Mouse (Mus musculus) CH12.LX (cell line): Measurements from ENCODE around the gene Irs2. TPM values are rescaled to one million over a fixed set of nuclear protein-coding genes. Genes with fewer than 3 reads are reported as not detected.

ENCODE experiments used
- DNase-seq: peaks from one replicate; pipeline ENCODE4 v3.0.0-alpha.2; 2013; ENCODE audit errors: extremely low read depth
- H3K27ac ChIP-seq: 2 replicates; pipeline ENCODE4 v1.5.1; 2012; ENCODE audit warnings: low read depth, mild to moderate bottlenecking, control low read depth, moderate library complexity; ENCODE audit not compliant: insufficient read depth
- H3K27me3 ChIP-seq: replicated peaks from 2 replicates; pipeline ENCODE3; 2012; ENCODE audit warnings: inconsistent platforms
- H3K36me3 ChIP-seq, 2 experiments: replicated peaks in 1 of 2; 2 replicates each; pipeline versions ENCODE3 to v1.6.1; 2012; ENCODE audit warnings: inconsistent platforms in 1 of 2, low read length in 1 of 2, mild to moderate bottlenecking in 1 of 2, mixed read lengths in 1 of 2, moderate library complexity in 1 of 2; ENCODE audit not compliant: control insufficient read depth in 1 of 2, insufficient read depth in 1 of 2
- H3K4me1 ChIP-seq, 2 experiments: 2 replicates each; pipeline ENCODE4 v1.6.1; 2012; ENCODE audit warnings: inconsistent platforms in 1 of 2, moderate library complexity in 1 of 2; ENCODE audit not compliant: insufficient read depth in 2 of 2, control insufficient read depth in 1 of 2
- H3K4me2 ChIP-seq: 2 replicates; pipeline ENCODE4 v1.6.1; 2012; ENCODE audit warnings: low read depth, mild to moderate bottlenecking, control low read depth; ENCODE audit not compliant: poor library complexity, insufficient read depth, severe bottlenecking
- H3K4me3 ChIP-seq, 3 experiments: fragments of 150-350 bp in 1 of 3; sonication (generic) in 1 of 3; replicated peaks in 1 of 3; 2 replicates each; pipeline versions ENCODE3 to v1.5.1; 2011 to 2012; ENCODE audit warnings: low read depth in 2 of 3, low read length in 2 of 3, mild to moderate bottlenecking in 2 of 3, moderate library complexity in 2 of 3, control low read depth in 1 of 3, improper control_type of control experiment in 1 of 3, inconsistent platforms in 1 of 3, mixed read lengths in 1 of 3; ENCODE audit not compliant: poor library complexity in 1 of 3
- H3K79me2 ChIP-seq: replicated peaks from 2 replicates; pipeline ENCODE4 v1.6.1; 2012; ENCODE audit warnings: mild to moderate bottlenecking, moderate library complexity; ENCODE audit not compliant: control insufficient read depth, poor library complexity, insufficient read depth, severe bottlenecking; ENCODE audit errors: extremely low read depth
- H3K9ac ChIP-seq: 2 replicates; pipeline ENCODE4 v1.6.1; 2012; ENCODE audit warnings: low read depth, mild to moderate bottlenecking, control low read depth, moderate library complexity; ENCODE audit not compliant: insufficient read depth
- H3K9me3 ChIP-seq: replicated peaks from 2 replicates; pipeline ENCODE3; 2012; ENCODE audit warnings: low read length, inconsistent platforms, mixed read lengths
- BHLHE40 ChIP-seq: IDR thresholded peaks from 2 replicates; pipeline ENCODE4 v1.6.1; 2011; ENCODE audit warnings: mild to moderate bottlenecking, low read depth, low read length, improper control_type of control experiment
- E2F4 ChIP-seq: IDR thresholded peaks from 2 replicates; pipeline ENCODE4 v1.6.1; 2011; ENCODE audit warnings: low read depth, low read length, improper control_type of control experiment; ENCODE audit not compliant: insufficient replicate concordance
- GABPA ChIP-seq: IDR thresholded peaks from 2 replicates; pipeline ENCODE4 v1.6.1; 2012; ENCODE audit warnings: low read depth, low read length, improper control_type of control experiment, inconsistent platforms; ENCODE audit not compliant: insufficient replicate concordance
- IRF4 ChIP-seq: IDR thresholded peaks from 2 replicates; pipeline ENCODE4 v1.6.1; 2014; ENCODE audit warnings: low read depth, mild to moderate bottlenecking, inconsistent platforms, low read length, improper control_type of control experiment
- JUND ChIP-seq: conservative IDR thresholded peaks from 2 replicates; pipeline ENCODE4 v1.6.1; 2011; ENCODE audit warnings: low read depth, low read length, improper control_type of control experiment
- MAFK ChIP-seq: IDR thresholded peaks from 2 replicates; pipeline ENCODE4 v1.6.1; 2011; ENCODE audit warnings: low read length, improper control_type of control experiment; ENCODE audit not compliant: insufficient replicate concordance
- MAZ ChIP-seq: IDR thresholded peaks from 2 replicates; pipeline ENCODE4 v1.6.1; 2012; ENCODE audit warnings: low read depth, mild to moderate bottlenecking, inconsistent platforms, low read length, improper control_type of control experiment, moderate library complexity
- MEF2A ChIP-seq: IDR thresholded peaks from 2 replicates; pipeline ENCODE4 v1.6.1; 2014; ENCODE audit warnings: low read depth, mild to moderate bottlenecking, inconsistent platforms, low read length, improper control_type of control experiment, borderline replicate concordance
- MYC ChIP-seq: IDR thresholded peaks from 2 replicates; pipeline ENCODE4 v1.6.1; 2011; ENCODE audit warnings: low read depth, mild to moderate bottlenecking, improper control_type of control experiment, low read length
- NRF1 ChIP-seq: IDR thresholded peaks from 2 replicates; pipeline ENCODE4 v1.6.1; 2014; ENCODE audit warnings: low read depth, mild to moderate bottlenecking, inconsistent platforms, low read length, improper control_type of control experiment, moderate library complexity
- PAX5 ChIP-seq: IDR thresholded peaks from 2 replicates; pipeline ENCODE4 v1.6.1; 2012; ENCODE audit warnings: low read length, inconsistent platforms, mixed read lengths
- POLR2AphosphoS2 ChIP-seq: IDR thresholded peaks from 2 replicates; pipeline ENCODE4 v1.6.1; 2011; ENCODE audit warnings: low read depth, low read length, improper control_type of control experiment
- USF1 ChIP-seq: IDR thresholded peaks from 2 replicates; pipeline ENCODE4 v1.6.1; 2014; ENCODE audit warnings: low read depth, mild to moderate bottlenecking, inconsistent platforms, low read length, improper control_type of control experiment
- ZC3H11A ChIP-seq: IDR thresholded peaks from 2 replicates; pipeline ENCODE4 v1.6.1; 2012; ENCODE audit warnings: low read depth, mild to moderate bottlenecking, inconsistent platforms, low read length, improper control_type of control experiment
- ZKSCAN1 ChIP-seq: IDR thresholded peaks from 2 replicates; pipeline ENCODE4 v1.6.1; 2012; ENCODE audit warnings: low read depth, inconsistent platforms, low read length, improper control_type of control experiment, borderline replicate concordance
- dilution Hi-C: fragments of 300-500 bp; cut with MboI; formaldehyde crosslinking; loops from 2 replicates; pipeline ENCODE4 v1.14.3; 2020; ENCODE audit warnings: low sequenced_read_pairs; ENCODE audit not compliant: extremely low pct_unique_long_range_greater_than_20kb, extremely low pct_ligation_motif_present
- in situ Hi-C: fragments of 300-500 bp; cut with MboI; formaldehyde crosslinking; loops from 3 replicates; pipeline ENCODE4 v1.14.3; 2019; ENCODE audit warnings: low sequenced_read_pairs, low pct_ligation_motif_present, low pct_unique_long_range_greater_than_20kb, mixed read lengths
- polyA plus RNA-seq: library from polyadenylated mRNA; unstranded; fragments of >175 nt; gene quantifications from 2 replicates; pipeline ENCODE4 v1.2.1, GENCODE M21; 2012; ENCODE audit warnings: low read depth; ENCODE audit not compliant: insufficient read length
- total RNA-seq, 2 experiments: library from RNA; depleted of rRNA; stranded (reverse); fragments of 300-350 nt in 1 of 2; fragments of >200 nt in 1 of 2; gene quantifications; 2 replicates each; pipeline ENCODE4 v1.2.3; 2012 to 2014

Irs2 gene
- total and polyA plus RNA-seq, 3 experiments = 0.24 to 1.1 TPM; not detected in 1

DNA sequence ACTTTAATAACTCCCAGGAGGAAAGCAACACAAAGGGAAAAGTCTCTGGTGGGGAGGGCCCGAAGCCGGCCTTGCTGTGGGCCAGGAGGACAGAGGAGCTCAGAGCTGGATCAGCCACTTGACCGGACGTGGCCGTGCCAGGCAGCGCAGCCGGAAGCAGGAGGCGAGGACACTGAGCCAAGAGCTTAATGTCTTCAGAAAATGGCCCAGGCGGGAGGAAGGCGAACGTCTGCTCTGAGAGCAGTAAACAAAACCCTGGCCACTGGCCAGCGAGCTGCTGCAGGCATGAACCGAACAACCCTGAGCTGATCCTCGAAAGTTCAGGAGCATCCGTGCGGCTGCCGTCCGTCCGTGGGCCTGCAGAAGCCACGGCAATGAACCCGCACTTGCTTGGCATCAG lies 29.9 kb downstream of the Irs2 start:
- Histone ChIP-seq H3K79me2 (no peaks in the 10 kb centered on the region), H3K27me3 (no peaks in the 10 kb centered on the region), H3K9me3 (no peaks in the 10 kb centered on the region), H3K4me3 (no peak overlapping the region), H3K9ac (no peak overlapping the region), H3K4me1 (peaks cover 0 to 17% of the 10 kb centered on the region in 2 experiments; a peak in 2 of 4 replicates), H3K4me2 (no peak overlapping the region), H3K27ac (no peak overlapping the region), H3K36me3 (no peaks in the 10 kb centered on the region)
- TF ChIP-seq MYC (no peak), NRF1 (no peak), MAFK (no peak), MEF2A (no peak), BHLHE40 (no peak), PAX5 (no peak), GABPA (no peak), JUND (no peak)
- in situ Hi-C loops = no loop called here
- no peak for DNase-seq
- dilution Hi-C loops = no loop called here

GRCm38 (mm10) chr8:10977742-10978376 lies 30.4 kb downstream of the Irs2 start:
- in situ Hi-C loops = no loop called here
- Histone ChIP-seq H3K9ac (no peak overlapping the region), H3K36me3 (no peaks in the 10 kb centered on the region)
- no peak for TF ChIP-seq USF1
- TF ChIP-seq BHLHE40 = no peak
- TF ChIP-seq MAZ = no peak
- TF ChIP-seq POLR2AphosphoS2 = no peak
- no peak for TF ChIP-seq E2F4
- TF ChIP-seq ZKSCAN1 = no peak
- no peak for TF ChIP-seq IRF4
- TF ChIP-seq JUND = no peak
- TF ChIP-seq ZC3H11A = no peak
- TF ChIP-seq, all 38 proteins: peak for 0
- H3K4me1 ChIP-seq = peaks cover 0 to 17% of the 10 kb centered on the region in 2 experiments; a peak in 2 of 4 replicates
- no peaks in the 10 kb centered on the region for H3K9me3 ChIP-seq
- no peak overlapping the region for H3K4me2 ChIP-seq
- H3K27me3 ChIP-seq = no peaks in the 10 kb centered on the region
- no peaks in the 10 kb centered on the region for H3K79me2 ChIP-seq
- dilution Hi-C loops = no loop called here
- DNase-seq = no peak
- H3K4me3 ChIP-seq = no peak overlapping the region
- H3K27ac ChIP-seq = no peak overlapping the region
